Mouse (Mus musculus): ENCODE measurements around the gene Tcstv1.
"Not testable (repeated sequence)": the region's sequence is repeated elsewhere in the genome, so short reads cannot be mapped to it uniquely, and the experiment has no call there.

Gene Tcstv1

DNA sequence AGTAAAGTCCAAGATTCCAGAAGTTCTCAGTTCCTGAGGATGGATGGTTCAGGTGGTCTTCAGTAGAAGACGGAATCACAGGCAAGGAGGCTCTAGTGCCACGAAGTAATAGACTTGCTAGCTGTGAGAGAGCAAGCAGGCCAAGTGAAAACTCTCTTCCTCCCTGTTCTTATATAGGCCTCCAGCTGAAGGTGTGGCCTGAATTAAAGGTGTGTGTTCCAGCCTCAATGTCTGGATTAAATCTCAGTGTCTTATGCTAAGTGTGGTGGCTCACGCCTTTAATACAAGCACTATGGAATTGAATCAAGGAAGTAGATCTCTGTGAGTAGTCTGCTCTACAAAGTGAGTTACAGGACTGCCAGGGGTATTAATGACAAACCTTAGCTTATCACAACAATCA, at the start of gene Tcstv1:
Tcstv1 (minus strand) TSS at position 101 of the 400 bp plus-strand sequence.
- not testable (repeated sequence) for DNase-seq (ENCODE audit: low spot score in 2 of 2)

DNA sequence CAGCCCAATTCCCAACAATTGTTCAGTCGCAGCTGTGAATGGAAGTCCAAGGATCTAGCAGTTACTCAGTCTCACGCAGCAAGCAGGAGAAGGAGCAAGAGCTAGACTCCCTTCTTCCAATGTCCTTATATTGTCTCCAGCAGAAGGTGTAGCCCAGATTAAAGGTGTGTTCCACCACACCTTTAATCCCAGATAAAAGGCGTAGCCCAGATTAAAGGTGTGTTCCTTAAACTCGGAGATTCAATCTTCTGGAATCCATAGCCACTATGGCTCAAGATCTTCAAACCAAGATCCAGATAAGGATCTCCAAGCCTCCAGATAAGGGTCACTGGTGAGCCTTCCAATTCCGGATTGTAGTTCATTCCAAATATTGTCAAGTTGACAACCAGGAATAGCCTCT, 34.6 kb upstream of the Tcstv1 start, which contains the start of gene Gm21761:
Gm21761 (minus strand) TSS at position 101 of the 400 bp plus-strand sequence.
- DNase-seq (ENCODE audit: low spot score in 2 of 2): not testable (repeated sequence)

DNA sequence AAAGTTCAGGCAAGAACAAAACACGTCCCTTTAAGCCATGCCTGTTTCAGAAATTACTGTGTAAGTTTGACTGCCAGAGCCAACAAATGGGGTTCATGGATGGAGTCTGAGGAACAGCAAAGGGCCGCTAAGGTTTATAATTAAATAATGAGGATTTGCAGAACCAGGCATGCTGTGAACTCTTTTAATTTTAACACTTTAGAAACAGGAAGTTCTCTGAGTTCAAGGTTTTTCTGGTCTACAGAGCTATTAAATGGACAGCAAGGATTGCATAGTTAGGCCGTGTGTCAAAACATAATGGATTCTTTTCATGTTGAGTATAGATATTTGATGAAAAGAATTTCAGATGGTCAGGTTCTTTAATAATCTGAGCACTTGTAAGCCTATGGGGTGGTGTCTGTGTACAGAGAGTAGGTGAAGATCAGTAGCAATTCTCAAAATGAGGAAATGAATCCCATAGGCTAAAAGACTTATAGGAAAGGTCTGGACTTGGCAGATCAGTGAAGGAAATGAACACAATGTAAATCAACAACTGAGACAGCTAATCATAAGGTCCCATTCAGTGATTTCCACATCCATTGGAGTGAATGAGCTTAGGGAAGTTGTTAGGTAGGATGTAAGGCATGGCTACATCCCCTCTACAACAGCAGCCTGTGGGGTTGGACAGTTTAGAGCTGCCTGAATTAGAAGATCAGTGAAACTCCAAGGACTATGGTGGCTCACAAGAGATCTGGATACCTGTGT, 30.2 kb upstream of the Tcstv1 start:
- DNase-seq (ENCODE audit: low spot score in 2 of 2): not testable (repeated sequence)

DNA sequence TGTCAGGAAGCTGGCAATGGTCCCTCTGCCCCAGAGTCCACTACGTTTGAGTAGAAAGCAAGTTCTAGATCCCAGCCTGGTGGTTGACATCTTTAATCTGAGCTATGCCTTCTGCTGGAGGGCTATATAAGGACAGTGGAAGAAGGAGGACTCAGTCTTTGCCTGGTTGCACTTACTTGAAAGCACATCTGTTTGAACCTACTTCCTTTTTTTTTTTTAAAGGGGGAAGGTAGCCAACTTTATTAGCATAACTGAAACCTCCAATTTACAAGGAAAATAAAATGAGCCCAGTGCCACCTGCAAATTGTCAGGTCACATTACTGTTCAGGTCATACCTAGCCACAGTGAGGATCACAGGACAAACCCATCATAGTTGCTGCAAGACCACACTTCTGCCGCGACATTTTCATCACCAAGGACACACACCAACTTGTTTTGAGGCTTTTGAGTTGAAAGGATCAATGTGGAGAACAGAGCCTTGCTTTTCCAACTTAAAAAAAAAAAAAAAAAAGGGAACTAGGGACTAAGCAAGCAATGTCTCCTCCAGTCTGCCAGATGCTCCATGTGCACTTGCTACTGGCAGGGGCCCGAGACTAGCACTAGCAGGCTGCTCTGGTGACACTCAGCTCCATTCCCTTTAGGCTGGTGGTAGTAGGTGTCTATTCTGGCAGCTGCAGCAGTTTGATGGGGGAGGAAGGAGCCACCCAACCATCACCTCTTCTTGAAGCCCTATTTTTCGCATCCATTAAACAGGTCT, 22.6 kb upstream of the Tcstv1 start:
- DNase-seq (ENCODE audit: low spot score in 2 of 2): not testable (repeated sequence)

DNA sequence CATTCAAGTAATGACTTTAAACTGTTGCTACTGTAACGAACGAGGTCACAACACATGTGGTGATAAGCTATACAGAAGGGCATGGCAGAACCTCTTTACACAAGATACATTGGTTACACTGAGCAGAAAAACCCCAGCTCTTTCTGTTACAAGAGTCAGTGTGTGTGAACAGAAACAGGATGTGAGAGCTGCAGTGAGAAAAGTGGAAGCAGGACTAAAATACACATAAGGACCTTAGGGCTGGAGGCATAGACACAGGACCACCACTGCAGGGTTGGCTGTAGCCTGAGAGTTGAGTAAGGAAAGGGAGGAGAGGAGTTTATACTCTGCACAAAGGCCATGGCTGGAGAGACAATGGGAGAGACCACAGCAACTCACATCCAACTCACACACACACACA, 21.9 kb upstream of the Tcstv1 start:
- DNase-seq (ENCODE audit: low spot score in 2 of 2): not testable (repeated sequence)

DNA sequence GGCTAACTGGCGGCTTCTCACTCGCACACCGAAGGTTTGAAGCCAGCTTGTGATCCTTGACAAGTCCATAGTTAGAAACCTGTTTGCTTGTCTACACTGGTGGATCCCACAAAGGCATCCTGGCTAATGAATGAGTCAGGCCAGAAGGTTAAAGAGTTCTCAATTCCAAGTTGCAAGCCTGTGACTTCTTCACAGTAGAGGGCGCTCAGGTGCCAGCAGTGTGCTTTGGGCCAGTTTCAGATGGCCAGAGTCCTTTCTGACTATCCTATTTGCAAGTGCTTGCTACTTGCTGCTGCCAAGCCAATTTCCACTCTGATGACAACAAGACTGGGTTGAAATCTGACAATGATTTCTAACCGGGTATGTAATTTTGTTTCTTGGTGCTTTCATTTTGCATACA, 4.0 kb upstream of the Tcstv1 start:
- not testable (repeated sequence) for DNase-seq (ENCODE audit: low spot score in 2 of 2)

DNA sequence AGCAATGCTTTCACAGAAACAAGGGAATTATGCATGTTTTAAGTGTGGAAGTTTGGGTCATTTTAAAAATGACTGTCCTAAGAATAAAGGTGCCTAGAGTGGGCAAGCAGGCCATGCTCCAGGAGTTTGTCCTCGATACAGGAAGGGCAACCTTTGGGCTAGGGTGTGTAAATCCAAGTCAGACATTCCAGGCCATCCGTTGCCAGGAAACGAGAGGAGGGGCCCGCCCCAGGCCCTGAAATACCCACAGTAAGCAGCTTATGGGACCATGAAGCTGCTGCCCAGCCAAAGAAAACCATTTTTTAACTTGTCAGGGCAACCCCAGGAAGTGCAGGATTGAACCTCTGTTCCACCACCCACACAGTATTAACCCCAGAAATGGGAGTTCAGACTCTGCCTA, 7.7 kb downstream of the Tcstv1 start:
- DNase-seq (ENCODE audit: low spot score in 2 of 2): not testable (repeated sequence)

DNA sequence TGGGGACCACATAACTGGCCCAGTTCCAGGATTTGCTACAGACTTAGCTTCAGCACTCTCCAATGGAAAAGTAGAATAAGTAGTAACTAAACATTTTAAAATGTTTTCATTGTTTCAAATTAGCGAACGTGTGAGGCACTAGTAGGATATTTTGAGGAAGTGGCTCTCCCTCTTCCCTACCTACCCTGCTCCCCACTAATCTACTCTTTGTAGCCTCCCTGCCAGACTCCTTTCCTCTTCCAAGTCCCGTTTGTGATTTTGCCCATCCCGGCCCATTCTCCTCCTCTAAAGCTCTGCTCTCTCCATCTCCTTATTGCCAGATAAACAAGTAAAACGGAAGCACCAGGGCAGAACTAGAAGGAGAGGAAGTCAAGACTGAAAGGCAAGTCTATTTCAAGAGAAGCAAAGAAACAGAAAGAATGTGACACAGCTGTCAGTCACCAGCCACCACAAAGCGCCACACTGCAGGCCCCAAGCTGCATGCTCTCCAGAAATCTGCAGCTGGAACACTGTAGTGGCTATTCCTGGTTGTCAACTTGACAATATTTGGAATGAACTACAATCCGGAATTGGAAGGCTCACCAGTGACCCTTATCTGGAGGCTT, 30.1 kb downstream of the Tcstv1 start:
- DNase-seq (ENCODE audit: low spot score in 2 of 2): not testable (repeated sequence)

DNA sequence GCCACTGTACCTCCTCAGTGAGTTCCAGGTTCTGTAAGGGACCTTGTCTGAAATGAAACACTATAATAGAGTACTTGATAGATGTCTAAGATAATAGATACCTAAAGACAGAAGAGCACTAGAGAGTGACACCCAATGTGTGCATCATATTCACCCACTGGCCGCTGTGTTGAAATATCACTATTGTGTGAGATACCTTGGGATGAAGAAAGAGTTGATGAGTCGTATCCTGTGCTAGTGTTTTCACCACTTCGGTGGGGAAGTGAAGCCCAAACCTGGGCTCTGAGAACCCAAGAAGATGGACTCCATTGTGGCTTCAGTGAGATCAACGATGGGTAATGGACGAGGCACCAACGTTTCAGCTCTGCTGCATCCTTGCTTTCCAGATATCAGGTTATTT, 32.2 kb downstream of the Tcstv1 start:
- DNase-seq (ENCODE audit: low spot score in 2 of 2): not testable (repeated sequence)
